Mouse (Mus musculus): ENCODE measurements around the gene 1700086D15Rik. TPM values are rescaled to one million over a fixed set of nuclear protein-coding genes. Genes with fewer than 3 reads are reported as not detected.

The 1700086D15Rik gene
- polyA plus RNA-seq, 1 experiment from 2014 or later: not detected

GRCm38 (mm10) chr11:65126566-65126965 is 33.1 kb downstream of the 1700086D15Rik start:
- H3K36me3 ChIP-seq (replicated peaks; ENCODE audit: insufficient read depth, low read length): no peaks in the 10 kb centered on the region
- no peaks in the 10 kb centered on the region for H3K4me1 ChIP-seq (ENCODE audit: insufficient read depth)
- ATAC-seq (no peak), DNase-seq (no peak)
- no peak for TF ChIP-seq CTCF (IDR thresholded peaks at IDR 0.05; ENCODE audit: low read depth)
- TF ChIP-seq EP300 (IDR thresholded peaks at IDR 0.05; ENCODE audit: low read depth): no peak
- H3K4me2 ChIP-seq (ENCODE audit: low read depth, low read length): no peak overlapping the region
- no peaks in the 10 kb centered on the region for H3K9me3 ChIP-seq (ENCODE audit: low read length)
- WGBS (ENCODE audit: insufficient replicate concordance): 73% methylated on average over 9 of the region's 9 CpGs
- no peak overlapping the region for H3K4me3 ChIP-seq (ENCODE audit: low read depth, low read length)
- H3K27me3 ChIP-seq (ENCODE audit: insufficient read depth, low read length): no peaks in the 10 kb centered on the region
- H3K9ac ChIP-seq (replicated peaks): no peak overlapping the region
- H3K27ac ChIP-seq (ENCODE audit: low read depth): no peak overlapping the region

- no peak for DNase-seq
- no peak for ATAC-seq
- Histone ChIP-seq H3K9ac (replicated peaks) (no peak overlapping the region), H3K4me2 (ENCODE audit: low read depth, low read length) (no peak overlapping the region), H3K4me1 (ENCODE audit: insufficient read depth) (no peaks in the 10 kb centered on the region), H3K9me3 (ENCODE audit: low read length) (no peaks in the 10 kb centered on the region), H3K36me3 (replicated peaks; ENCODE audit: insufficient read depth, low read length) (no peaks in the 10 kb centered on the region), H3K27me3 (ENCODE audit: insufficient read depth, low read length) (no peaks in the 10 kb centered on the region), H3K27ac (ENCODE audit: low read depth) (no peak overlapping the region), H3K4me3 (ENCODE audit: low read depth, low read length) (no peak overlapping the region)
- 72% methylated on average over 8 of the region's 8 CpGs for WGBS (ENCODE audit: insufficient replicate concordance)
- TF ChIP-seq EP300 (IDR thresholded peaks at IDR 0.05; ENCODE audit: low read depth): no peak
- no peak for TF ChIP-seq CTCF (IDR thresholded peaks at IDR 0.05; ENCODE audit: low read depth)
These were observed 34.7 kb downstream of the 1700086D15Rik start for GRCm38 (mm10) chr11:65124913-65125418.

- no peak for TF ChIP-seq EP300 (IDR thresholded peaks at IDR 0.05; ENCODE audit: low read depth)
- TF ChIP-seq CTCF (IDR thresholded peaks at IDR 0.05; ENCODE audit: low read depth): no peak
- no peaks in the 10 kb centered on the region for H3K27me3 ChIP-seq (ENCODE audit: insufficient read depth, low read length)
- no peak overlapping the region for H3K9ac ChIP-seq (replicated peaks)
- H3K36me3 ChIP-seq (replicated peaks; ENCODE audit: insufficient read depth, low read length): no peaks in the 10 kb centered on the region
- H3K4me2 ChIP-seq (ENCODE audit: low read depth, low read length): no peak overlapping the region
- ATAC-seq (no peak), DNase-seq (no peak)
- WGBS (ENCODE audit: insufficient replicate concordance): 78% methylated on average over 4 of the region's 4 CpGs
- no peaks in the 10 kb centered on the region for H3K9me3 ChIP-seq (ENCODE audit: low read length)
- no peak overlapping the region for H3K4me3 ChIP-seq (ENCODE audit: low read depth, low read length)
- H3K27ac ChIP-seq (ENCODE audit: low read depth): no peak overlapping the region
- no peaks in the 10 kb centered on the region for H3K4me1 ChIP-seq (ENCODE audit: insufficient read depth)
These were observed 39.4 kb downstream of the 1700086D15Rik start for GRCm38 (mm10) chr11:65120276-65120675.

- no peak overlapping the region for H3K9ac ChIP-seq (replicated peaks)
- no peak for DNase-seq
- 71% methylated on average over 6 of the region's 6 CpGs for WGBS (ENCODE audit: insufficient replicate concordance)
- no peaks in the 10 kb centered on the region for H3K4me1 ChIP-seq (ENCODE audit: insufficient read depth)
- no peak for ATAC-seq
- no peak overlapping the region for H3K4me2 ChIP-seq (ENCODE audit: low read depth, low read length)
- H3K36me3 ChIP-seq (replicated peaks; ENCODE audit: insufficient read depth, low read length): no peaks in the 10 kb centered on the region
- no peak overlapping the region for H3K4me3 ChIP-seq (ENCODE audit: low read depth, low read length)
- H3K9me3 ChIP-seq (ENCODE audit: low read length): no peaks in the 10 kb centered on the region
- no peaks in the 10 kb centered on the region for H3K27me3 ChIP-seq (ENCODE audit: insufficient read depth, low read length)
- no peak overlapping the region for H3K27ac ChIP-seq (ENCODE audit: low read depth)
- no peak for TF ChIP-seq EP300 (IDR thresholded peaks at IDR 0.05; ENCODE audit: low read depth)
- TF ChIP-seq CTCF (IDR thresholded peaks at IDR 0.05; ENCODE audit: low read depth): no peak
These were observed 43.9 kb downstream of the 1700086D15Rik start for GRCm38 (mm10) chr11:65115811-65116210.

- no peaks in the 10 kb centered on the region for H3K36me3 ChIP-seq (replicated peaks; ENCODE audit: insufficient read depth, low read length)
- WGBS (ENCODE audit: insufficient replicate concordance): 65% methylated on average over 4 of the region's 4 CpGs
These were observed 47.6 kb downstream of the 1700086D15Rik start for GRCm38 (mm10) chr11:65112086-65112485.

GRCm38 (mm10) chr11:65111651-65112050 is 48.0 kb downstream of the 1700086D15Rik start:
- no peak overlapping the region for H3K4me3 ChIP-seq (ENCODE audit: low read depth, low read length)
- H3K9me3 ChIP-seq (ENCODE audit: low read length): no peaks in the 10 kb centered on the region
- peaks cover 3% of the 10 kb centered on the region; the same call in 1 of the 2 replicates for H3K4me1 ChIP-seq (ENCODE audit: insufficient read depth)
- no peaks in the 10 kb centered on the region for H3K27me3 ChIP-seq (ENCODE audit: insufficient read depth, low read length)
- DNase-seq (no peak), ATAC-seq (no peak)
- 72% methylated on average over 5 of the region's 5 CpGs for WGBS (ENCODE audit: insufficient replicate concordance)
- no peaks in the 10 kb centered on the region for H3K36me3 ChIP-seq (replicated peaks; ENCODE audit: insufficient read depth, low read length)
- no peak overlapping the region for H3K9ac ChIP-seq (replicated peaks)
- TF ChIP-seq EP300 (IDR thresholded peaks at IDR 0.05; ENCODE audit: low read depth) (no peak), CTCF (IDR thresholded peaks at IDR 0.05; ENCODE audit: low read depth) (no peak)
- H3K27ac ChIP-seq (ENCODE audit: low read depth): no peak overlapping the region
- H3K4me2 ChIP-seq (ENCODE audit: low read depth, low read length): no peak overlapping the region

More at GRCm38 (mm10) chr11:65112086-65112485, 47.6 kb downstream of the 1700086D15Rik start:
- H3K27me3 ChIP-seq (ENCODE audit: insufficient read depth, low read length): no peaks in the 10 kb centered on the region
- no peak overlapping the region for H3K4me3 ChIP-seq (ENCODE audit: low read depth, low read length)
- ATAC-seq: no peak
- no peak overlapping the region for H3K4me2 ChIP-seq (ENCODE audit: low read depth, low read length)
- 0 out of 2 replicates have a peak, but pooled peaks cover 3% of the 10 kb centered on the region for H3K4me1 ChIP-seq (ENCODE audit: insufficient read depth)
- no peak overlapping the region for H3K27ac ChIP-seq (ENCODE audit: low read depth)
- no peak for DNase-seq
- H3K9ac ChIP-seq (replicated peaks): no peak overlapping the region
- H3K9me3 ChIP-seq (ENCODE audit: low read length): no peaks in the 10 kb centered on the region
- no peak for TF ChIP-seq CTCF (IDR thresholded peaks at IDR 0.05; ENCODE audit: low read depth)
- no peak for TF ChIP-seq EP300 (IDR thresholded peaks at IDR 0.05; ENCODE audit: low read depth)

Data from liver, postnatal 0 days (tissue).